Mouse (Mus musculus) liver, embryonic 11.5 days (tissue): ENCODE data around the gene Slc12a7. TPM values are rescaled to one million over a fixed set of nuclear protein-coding genes. Genes with fewer than 3 reads are reported as not detected.

Experiments
- ATAC-seq: fragments of 200-750 bp; cut with Nextera tagmentation; replicated peaks from 2 replicates; pipeline ENCODE4 v1.8.0; 2017; ENCODE audit warnings: moderate number of reproducible peaks, mild to moderate bottlenecking, moderate TSS enrichment, moderate library complexity; ENCODE audit not compliant: low FRiP score
- DNase-seq: peaks from one replicate; pipeline ENCODE4 v3.0.0-alpha.2; 2017; ENCODE audit warnings: low spot score
- H3K27ac ChIP-seq: fragments of 300-500 bp; sonication (generic); 2 replicates; pipeline ENCODE4 v1.5.1; 2014; ENCODE audit warnings: mild to moderate bottlenecking, low read depth, low read length, control low read depth
- H3K27me3 ChIP-seq: fragments of 300-500 bp; sonication (generic); replicated peaks from 2 replicates; pipeline ENCODE4 v1.6.1; 2014; ENCODE audit warnings: low read length, mixed read lengths; ENCODE audit not compliant: control insufficient read depth, insufficient read depth
- H3K36me3 ChIP-seq: fragments of 300-500 bp; sonication (generic); 2 replicates; pipeline ENCODE4 v1.6.1; 2014; ENCODE audit warnings: mild to moderate bottlenecking, low read length, moderate library complexity, mixed read lengths; ENCODE audit not compliant: control insufficient read depth, insufficient read depth
- H3K4me1 ChIP-seq: fragments of 300-500 bp; sonication (generic); replicated peaks from 2 replicates; pipeline ENCODE4 v1.6.1; 2014; ENCODE audit warnings: low read length, mixed read lengths; ENCODE audit not compliant: control insufficient read depth, insufficient read depth
- H3K4me2 ChIP-seq: fragments of 300-500 bp; sonication (generic); 2 replicates; pipeline ENCODE4 v1.6.1; 2014; ENCODE audit warnings: mild to moderate bottlenecking, control low read depth, moderate library complexity
- H3K4me3 ChIP-seq: fragments of 300-500 bp; sonication (generic); 2 replicates; pipeline ENCODE4 v1.5.1; 2014; ENCODE audit warnings: low read depth, low read length, control low read depth
- H3K9ac ChIP-seq: fragments of 300-500 bp; sonication (generic); 2 replicates; pipeline ENCODE4 v1.6.1; 2014; ENCODE audit warnings: low read depth, low read length, control low read depth
- H3K9me3 ChIP-seq: fragments of 300-500 bp; sonication (generic); 2 replicates; pipeline ENCODE4 v1.6.1; 2016; ENCODE audit warnings: low read length, inconsistent platforms, mixed read lengths; ENCODE audit not compliant: control insufficient read depth
- WGBS: fragments of 180-500 bp; shearing (Covaris S2); extraction: QIAGEN DNeasy Blood & Tissue Kit; methylation state at CpG from one replicate; pipeline ENCODE4 v1.1.7; 2014; 5-methylcytosine and 5-hydroxymethylcytosine counted together
- polyA plus RNA-seq: library from polyadenylated mRNA; unstranded; fragments of >200 nt; fragmentation: Nextera tagmentation; extraction: Ambion mirVana; gene quantifications from 2 replicates; pipeline ENCODE4 v1.2.1, GENCODE M21; 2014

Gene Slc12a7
- polyA plus RNA-seq, 1 experiment from 2014 or later, result 20.4 TPM

- Histone ChIP-seq H3K9me3 (no peaks in the 10 kb centered on the region), H3K27ac (no peak overlapping the region), H3K4me3 (no peak overlapping the region), H3K4me2 (no peak overlapping the region), H3K27me3 (no peaks in the 10 kb centered on the region), H3K36me3 (no peaks in the 10 kb centered on the region), H3K9ac (no peak overlapping the region), H3K4me1 (no peaks in the 10 kb centered on the region)
- DNase-seq (no peak), ATAC-seq (no peak)
- WGBS, result 60% methylated on average over 6 of the region's 6 CpGs
Measured at GRCm38 (mm10) chr13:73823711-73824110, 90.8 kb downstream of the Slc12a7 start.

DNA sequence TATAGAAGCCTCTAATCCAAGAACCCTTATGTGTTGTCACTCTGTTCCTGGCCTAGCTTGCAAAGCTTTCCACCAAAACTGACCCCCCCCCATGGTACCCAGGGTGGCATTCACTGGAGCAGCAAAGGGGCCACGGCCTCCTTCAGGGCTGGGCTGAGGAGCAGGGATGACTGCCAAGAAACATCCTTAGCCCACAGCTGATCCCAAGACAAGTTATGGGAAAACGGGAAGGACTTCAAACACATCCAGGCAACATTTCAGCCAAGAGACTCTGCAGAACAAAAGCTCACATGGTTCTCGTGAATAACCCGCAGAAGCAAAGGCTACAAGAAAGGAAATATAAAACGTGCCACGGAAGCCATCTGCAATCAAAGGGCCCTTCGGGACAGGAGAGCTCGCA, 94.3 kb downstream of the Slc12a7 start:
- Histone ChIP-seq H3K9me3 (no peaks in the 10 kb centered on the region), H3K9ac (no peak overlapping the region), H3K27me3 (no peaks in the 10 kb centered on the region), H3K27ac (no peak overlapping the region), H3K4me3 (no peak overlapping the region), H3K36me3 (no peaks in the 10 kb centered on the region), H3K4me1 (no peaks in the 10 kb centered on the region), H3K4me2 (no peak overlapping the region)
- WGBS, result 83% methylated on average over 8 of the region's 8 CpGs
- no peak for ATAC-seq
- DNase-seq, result no peak

GRCm38 (mm10) chr13:73831486-73831885, 98.6 kb downstream of the Slc12a7 start:
- H3K27ac ChIP-seq, result no peak overlapping the region
- H3K9me3 ChIP-seq, result no peaks in the 10 kb centered on the region
- WGBS, result 3% methylated on average over 2 of the region's 2 CpGs
- ATAC-seq (no peak), DNase-seq (peak; percentile 51)
- H3K4me1 ChIP-seq, result no peaks in the 10 kb centered on the region
- no peaks in the 10 kb centered on the region for H3K27me3 ChIP-seq
- no peak overlapping the region for H3K4me2 ChIP-seq
- no peak overlapping the region for H3K9ac ChIP-seq
- H3K4me3 ChIP-seq, result no peak overlapping the region
- no peaks in the 10 kb centered on the region for H3K36me3 ChIP-seq

GRCm38 (mm10) chr13:73833809-73834208, 100.9 kb downstream of the Slc12a7 start:
- Histone ChIP-seq H3K4me2 (no peak overlapping the region), H3K4me1 (no peaks in the 10 kb centered on the region), H3K4me3 (no peak overlapping the region), H3K27me3 (no peaks in the 10 kb centered on the region), H3K9ac (no peak overlapping the region), H3K9me3 (no peaks in the 10 kb centered on the region), H3K36me3 (no peaks in the 10 kb centered on the region), H3K27ac (no peak overlapping the region)
- DNase-seq, result no peak
- WGBS, result 56% methylated on average over 12 of the region's 12 CpGs
- no peak for ATAC-seq

DNA sequence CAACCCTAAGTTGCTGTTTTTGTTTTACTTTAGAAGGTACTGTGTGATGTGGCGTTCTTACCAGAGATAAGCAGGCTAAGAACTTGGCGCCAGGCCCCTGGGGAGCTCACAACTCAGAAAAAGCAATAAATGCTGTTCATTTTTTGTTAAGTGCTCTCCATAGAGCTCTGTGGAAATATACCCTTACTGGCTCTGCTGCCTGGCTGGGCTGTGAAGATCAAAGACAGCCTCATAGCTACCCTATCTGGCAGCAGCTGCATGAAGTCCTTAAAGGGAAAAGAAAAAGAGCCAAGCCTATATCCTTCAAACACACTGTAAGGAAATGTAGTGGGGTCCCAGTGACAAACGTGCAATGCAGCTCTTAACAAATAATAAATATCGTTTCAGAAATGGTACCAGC, 102.9 kb downstream of the Slc12a7 start:
- 61% methylated on average over 4 of the region's 4 CpGs for WGBS
- Histone ChIP-seq H3K9ac (no peak overlapping the region), H3K36me3 (no peaks in the 10 kb centered on the region), H3K9me3 (no peaks in the 10 kb centered on the region), H3K4me1 (no peaks in the 10 kb centered on the region), H3K27ac (no peak overlapping the region), H3K4me3 (no peak overlapping the region), H3K4me2 (no peak overlapping the region), H3K27me3 (no peaks in the 10 kb centered on the region)
- DNase-seq (no peak), ATAC-seq (no peak)

- Histone ChIP-seq H3K9me3 (no peaks in the 10 kb centered on the region), H3K27ac (no peak overlapping the region), H3K4me1 (no peaks in the 10 kb centered on the region), H3K27me3 (no peaks in the 10 kb centered on the region), H3K9ac (no peak overlapping the region), H3K4me3 (no peak overlapping the region), H3K36me3 (no peaks in the 10 kb centered on the region), H3K4me2 (no peak overlapping the region)
- ATAC-seq (no peak), DNase-seq (no peak)
- 78% methylated on average over 6 of the region's 6 CpGs for WGBS
Measured at GRCm38 (mm10) chr13:73836491-73836890, 103.6 kb downstream of the Slc12a7 start.

- no peak overlapping the region for H3K4me3 ChIP-seq
- H3K27me3 ChIP-seq, result no peaks in the 10 kb centered on the region
- WGBS, result 74% methylated on average over 8 of the region's 8 CpGs
- no peaks in the 10 kb centered on the region for H3K4me1 ChIP-seq
- H3K27ac ChIP-seq, result no peak overlapping the region
- no peaks in the 10 kb centered on the region for H3K36me3 ChIP-seq
- DNase-seq (no peak), ATAC-seq (no peak)
- H3K9me3 ChIP-seq, result no peaks in the 10 kb centered on the region
- H3K9ac ChIP-seq, result no peak overlapping the region
- no peak overlapping the region for H3K4me2 ChIP-seq
Measured at GRCm38 (mm10) chr13:73837708-73838107, 104.8 kb downstream of the Slc12a7 start.

DNA sequence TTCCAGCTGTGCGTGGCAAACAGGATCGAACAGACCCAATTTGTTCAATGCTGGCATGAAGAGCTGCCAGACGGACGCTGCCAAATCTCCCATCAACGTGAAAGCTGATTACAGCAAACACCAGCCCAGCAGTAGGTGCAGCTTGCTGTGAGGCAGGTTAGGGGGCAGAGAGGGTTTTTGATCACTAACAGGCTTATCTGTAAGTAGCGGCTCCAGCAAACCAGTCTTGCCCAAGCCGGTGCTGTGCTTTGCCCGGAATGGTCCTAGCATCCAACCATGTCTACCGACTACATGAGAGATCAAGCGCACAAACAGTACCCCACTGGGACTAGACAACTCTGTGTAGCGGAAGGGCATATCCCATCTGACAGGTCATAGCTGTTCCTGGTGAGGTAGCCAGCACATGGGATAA, 106.2 kb downstream of the Slc12a7 start:
- H3K27me3 ChIP-seq, result no peaks in the 10 kb centered on the region
- no peak for DNase-seq
- H3K4me2 ChIP-seq, result no peak overlapping the region
- H3K27ac ChIP-seq, result no peak overlapping the region
- no peaks in the 10 kb centered on the region for H3K9me3 ChIP-seq
- no peaks in the 10 kb centered on the region for H3K36me3 ChIP-seq
- no peak overlapping the region for H3K9ac ChIP-seq
- no peak overlapping the region for H3K4me3 ChIP-seq
- WGBS, result 79% methylated on average over 11 of the region's 11 CpGs
- H3K4me1 ChIP-seq, result no peaks in the 10 kb centered on the region
- ATAC-seq, result no peak

GRCm38 (mm10) chr13:73839740-73840139, 106.8 kb downstream of the Slc12a7 start:
- Histone ChIP-seq H3K4me2 (no peak overlapping the region), H3K9ac (no peak overlapping the region), H3K36me3 (no peaks in the 10 kb centered on the region), H3K27ac (no peak overlapping the region), H3K4me3 (no peak overlapping the region), H3K27me3 (peaks cover 2% of the 10 kb centered on the region; the same call in 1 of the 2 replicates), H3K9me3 (no peaks in the 10 kb centered on the region), H3K4me1 (no peaks in the 10 kb centered on the region)
- ATAC-seq (no peak), DNase-seq (no peak)
- 74% methylated on average over 4 of the region's 4 CpGs for WGBS
